In genomic region chr17:86167320-86168230, GRCm38 (mm10) we compare ENCODE assay signal across 8 mouse cellular contexts. TPM values are rescaled to one million over a fixed set of nuclear protein-coding genes. Genes with fewer than 3 reads are reported as not detected.
DNase-seq lines count a peak whose midpoint lies in the region; ATAC-seq lines count a peak whose summit lies in the region.

Prkce (plus strand) TSS chr17:86167785.

- H3K27me3 ChIP-seq in heart, embryonic 11.5 days (ENCODE audit: control insufficient read depth, insufficient read depth, low read length), result no peaks in the 10 kb centered on the region
- no peaks in the 10 kb centered on the region for H3K27me3 ChIP-seq in kidney, embryonic 16.5 days (ENCODE audit: insufficient read depth, low read length)
- peaks cover 44% of the 10 kb centered on the region for H3K27me3 ChIP-seq in liver, embryonic 13.5 days
- no peaks in the 10 kb centered on the region for H3K27me3 ChIP-seq in stomach, embryonic 14.5 days (ENCODE audit: control insufficient read depth, insufficient read depth, low read length)

- peak; percentile 95 for DNase-seq in CD4-positive helper T cell, adult 2 months (ENCODE audit: low read depth, low spot score)
- DNase-seq in brain, adult 2 months (ENCODE audit: low read depth, low spot score), result peak; percentile 95
- DNase-seq in liver, embryonic 13.5 days, result peak; percentile 55
- DNase-seq in natural killer cell, adult 2 months (ENCODE audit: low spot score in 2 of 2), result peak; percentile 67 to 80

- WGBS in heart, embryonic 11.5 days (ENCODE audit: insufficient replicate concordance), result under 1% methylated on average over 84 of the region's 115 CpGs
- 0% methylated on average over 80 of the region's 115 CpGs for WGBS in kidney, embryonic 16.5 days
- under 1% methylated on average over 91 of the region's 115 CpGs for WGBS in liver, embryonic 13.5 days (ENCODE audit: insufficient replicate concordance)
- WGBS in stomach, embryonic 14.5 days, result under 1% methylated on average over 88 of the region's 115 CpGs

- peaks cover 23% of the 10 kb centered on the region for H3K4me1 ChIP-seq in heart, embryonic 11.5 days (ENCODE audit: control insufficient read depth, insufficient read depth, low read length)
- H3K4me1 ChIP-seq in kidney, embryonic 16.5 days (ENCODE audit: insufficient read depth, low read length), result peaks cover 41% of the 10 kb centered on the region
- peaks cover 48% of the 10 kb centered on the region for H3K4me1 ChIP-seq in liver, embryonic 13.5 days (replicated peaks)
- peaks cover 19% of the 10 kb centered on the region; the same call in 1 of the 2 replicates for H3K4me1 ChIP-seq in stomach, embryonic 14.5 days (ENCODE audit: control insufficient read depth, insufficient read depth, low read length)

- peaks cover 1% of the 10 kb centered on the region; the same call in 1 of the 2 replicates for H3K36me3 ChIP-seq in heart, embryonic 11.5 days (ENCODE audit: control insufficient read depth, insufficient read depth, low read length)
- H3K36me3 ChIP-seq in kidney, embryonic 16.5 days (ENCODE audit: insufficient read depth, low read length), result 0 out of 2 replicates have a peak, but pooled peaks cover under 1% of the 10 kb centered on the region
- H3K36me3 ChIP-seq in liver, embryonic 13.5 days, result no peaks in the 10 kb centered on the region
- no peaks in the 10 kb centered on the region for H3K36me3 ChIP-seq in stomach, embryonic 14.5 days (ENCODE audit: control insufficient read depth, insufficient read depth, low read length)

- H3K4me3 ChIP-seq in heart, embryonic 11.5 days (ENCODE audit: low read depth, low read length), result peak within 1 kb of the TSS; percentile 89
- H3K4me3 ChIP-seq in kidney, embryonic 16.5 days (ENCODE audit: low read length), result peak within 1 kb of the TSS; percentile 70
- H3K4me3 ChIP-seq in liver, embryonic 13.5 days (replicated peaks), result peak within 1 kb of the TSS; percentile 75
- peak within 1 kb of the TSS; percentile 79 for H3K4me3 ChIP-seq in stomach, embryonic 14.5 days (ENCODE audit: low read depth, low read length)

- peak within 1 kb of the TSS; percentile 95 for H3K9ac ChIP-seq in heart, embryonic 11.5 days (ENCODE audit: low read depth, low read length)
- H3K9ac ChIP-seq in kidney, embryonic 16.5 days (replicated peaks; ENCODE audit: low read length), result peak within 1 kb of the TSS; percentile 83
- peak within 1 kb of the TSS; percentile 82 for H3K9ac ChIP-seq in liver, embryonic 13.5 days
- H3K9ac ChIP-seq in stomach, embryonic 14.5 days (replicated peaks; ENCODE audit: low read depth, low read length), result peak within 1 kb of the TSS; percentile 87

- ATAC-seq in erythroblast, adult 5-6 weeks (replicated peaks; ENCODE audit: low FRiP score, poor library complexity, severe bottlenecking), result peak; percentile 68
- ATAC-seq in heart, embryonic 11.5 days (replicated peaks; ENCODE audit: insufficient number of reproducible peaks, low FRiP score, low TSS enrichment), result peak; percentile 67
- ATAC-seq in kidney, embryonic 16.5 days (ENCODE audit: low FRiP score, low TSS enrichment), result peak; percentile 73
- peak; percentile 76 for ATAC-seq in liver, embryonic 13.5 days (ENCODE audit: low read depth)
- ATAC-seq in stomach, embryonic 14.5 days (ENCODE audit: insufficient number of reproducible peaks, insufficient read depth, low FRiP score, low read depth), result peak; percentile 59

- peak within 1 kb of the TSS; percentile 98 for H3K27ac ChIP-seq in heart, embryonic 11.5 days (ENCODE audit: low read depth, low read length)
- H3K27ac ChIP-seq in kidney, embryonic 16.5 days (ENCODE audit: low read length), result peak within 1 kb of the TSS; percentile 98
- peak within 1 kb of the TSS; percentile 86 for H3K27ac ChIP-seq in liver, embryonic 13.5 days
- H3K27ac ChIP-seq in stomach, embryonic 14.5 days (ENCODE audit: low read length), result peak within 1 kb of the TSS; percentile 98

- peak within 1 kb of the TSS; percentile 95 for H3K4me2 ChIP-seq in heart, embryonic 11.5 days
- H3K4me2 ChIP-seq in kidney, embryonic 16.5 days (replicated peaks; ENCODE audit: low read depth, low read length), result peak within 1 kb of the TSS; percentile 93
- peak within 1 kb of the TSS; percentile 96 for H3K4me2 ChIP-seq in liver, embryonic 13.5 days
- peak within 1 kb of the TSS; percentile 98 for H3K4me2 ChIP-seq in stomach, embryonic 14.5 days (replicated peaks; ENCODE audit: low read depth, low read length)

- no peaks in the 10 kb centered on the region for H3K9me3 ChIP-seq in heart, embryonic 11.5 days (replicated peaks; ENCODE audit: control insufficient read depth, low read length)
- no peaks in the 10 kb centered on the region for H3K9me3 ChIP-seq in kidney, embryonic 16.5 days (ENCODE audit: low read length)
- no peaks in the 10 kb centered on the region for H3K9me3 ChIP-seq in liver, embryonic 13.5 days (replicated peaks)
- H3K9me3 ChIP-seq in stomach, embryonic 14.5 days (ENCODE audit: control insufficient read depth, low read depth, low read length), result no peaks in the 10 kb centered on the region

RNA-seq across cellular contexts. Expression of gene Prkce, which starts in this region (rescaled TPM):
- total RNA-seq in erythroblast, adult 5-6 weeks (2015; ENCODE audit: low replicate concordance), result 1.9 and 2.7 TPM in 2 replicates
- total RNA-seq in erythroblast, adult 5-6 weeks (2017; ENCODE audit: low replicate concordance), result 0.34 and 1.3 TPM in 2 replicates
- 12.8 TPM in 2 replicates for polyA plus RNA-seq in heart, embryonic 11.5 days (2014; fragmentation: Nextera tagmentation; extraction: Ambion mirVana)
- 5.5 and 5.9 TPM in 2 replicates for polyA plus RNA-seq in kidney, embryonic 16.5 days (2015; fragmentation: Nextera tagmentation; extraction: Ambion mirVana)
- 0.80 and 0.90 TPM in 2 replicates for polyA plus RNA-seq in liver, embryonic 13.5 days (2015; fragmentation: Nextera tagmentation; extraction: Ambion mirVana)
- polyA plus RNA-seq in stomach, embryonic 14.5 days (2014; fragmentation: Nextera tagmentation; extraction: Ambion mirVana), result 7.3 and 8.9 TPM in 2 replicates

Comparison
In these comparisons a context has a peak if more than half of its experiments do, and no peak if none do; other contexts are left out.
1. Peak in every context shown above with its lines: DNase-seq, ATAC-seq, H3K4me3 ChIP-seq and H3K27ac ChIP-seq.
2. Peak in DNase-seq, ATAC-seq, H3K4me3 ChIP-seq, H3K27ac ChIP-seq, H3K9ac ChIP-seq and H3K4me2 ChIP-seq in liver, embryonic 13.5 days; RNA of the gene not detected or under 1 TPM.